Mouse (Mus musculus) cerebellum, adult 2 months (tissue): ENCODE results near the gene Mslnl.

ENCODE experiments used
- CTCF ChIP-seq: fragments of 200-500 bp; IDR thresholded peaks from 2 replicates; pipeline ENCODE4 v1.5.1; 2011; ENCODE audit warnings: low read depth, mild to moderate bottlenecking, control low read depth, low read length, moderate library complexity, borderline replicate concordance; ENCODE audit not compliant: insufficient read depth
- POLR2A ChIP-seq: fragments of 200-500 bp; IDR thresholded peaks from 2 replicates; pipeline ENCODE4 v1.6.1; 2011; ENCODE audit warnings: low read length, control low read depth, borderline replicate concordance; ENCODE audit not compliant: insufficient read depth

- TF ChIP-seq CTCF (no peak), POLR2A (no peak)
Measured at GRCm38 (mm10) chr17:25755627-25756377, 20.0 kb downstream of the Mslnl start.
